Mouse (Mus musculus) small intestine, adult 2 months (tissue): ENCODE measurements at regions not wholly inside any gene's neighbourhood (a gene's known extent, or its start where the extent isn't known, plus 50 kb on each side); places are given as distances from the start of the nearest gene placed in this dataset.

Experiments
- CTCF ChIP-seq: fragments of 200-500 bp; IDR thresholded peaks from 2 replicates; pipeline ENCODE4 v1.5.1; 2012; ENCODE audit warnings: low read depth, mild to moderate bottlenecking, control low read depth, inconsistent platforms, low read length, moderate library complexity, mixed read lengths; ENCODE audit not compliant: insufficient replicate concordance, insufficient read length; ENCODE audit errors: extremely low read depth
- POLR2A ChIP-seq: fragments of 200-500 bp; IDR thresholded peaks from 2 replicates; pipeline ENCODE4 v1.6.1; 2012; ENCODE audit warnings: low read depth, mild to moderate bottlenecking, control low read depth, inconsistent platforms, low read length, moderate library complexity

DNA sequence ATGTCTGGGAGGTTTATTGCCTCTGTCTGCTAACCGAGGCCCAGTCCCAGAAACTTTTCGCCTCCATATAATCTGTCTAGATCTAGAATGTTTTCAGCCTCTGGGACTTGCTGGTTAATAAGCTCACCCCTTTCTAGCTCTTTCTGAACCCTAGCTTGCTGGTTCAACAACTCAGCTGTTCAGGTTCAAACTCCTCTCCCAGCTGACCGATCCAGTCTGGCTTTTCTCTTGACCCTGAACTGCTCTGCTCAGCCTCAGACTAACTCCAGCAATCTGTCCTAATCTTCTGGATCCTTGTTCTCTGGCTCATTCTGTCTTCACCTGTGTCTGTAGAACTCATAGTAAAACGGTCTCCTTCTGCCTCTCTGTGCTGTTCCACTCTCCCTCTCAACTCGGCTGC lies 86.2 kb upstream of the Plxnc1 start:
- no peak for TF ChIP-seq CTCF
- TF ChIP-seq POLR2A: no peak
